Mouse (Mus musculus): ENCODE measurements around the gene Msh4. TPM values are rescaled to one million over a fixed set of nuclear protein-coding genes. Genes with fewer than 3 reads are reported as not detected.
"Not testable (repeated sequence)": the region's sequence is repeated elsewhere in the genome, so short reads cannot be mapped to it uniquely, and the experiment has no call there.

The Msh4 gene
- polyA plus RNA-seq, 1 experiment from 2014 or later, result 0.08 TPM

DNA sequence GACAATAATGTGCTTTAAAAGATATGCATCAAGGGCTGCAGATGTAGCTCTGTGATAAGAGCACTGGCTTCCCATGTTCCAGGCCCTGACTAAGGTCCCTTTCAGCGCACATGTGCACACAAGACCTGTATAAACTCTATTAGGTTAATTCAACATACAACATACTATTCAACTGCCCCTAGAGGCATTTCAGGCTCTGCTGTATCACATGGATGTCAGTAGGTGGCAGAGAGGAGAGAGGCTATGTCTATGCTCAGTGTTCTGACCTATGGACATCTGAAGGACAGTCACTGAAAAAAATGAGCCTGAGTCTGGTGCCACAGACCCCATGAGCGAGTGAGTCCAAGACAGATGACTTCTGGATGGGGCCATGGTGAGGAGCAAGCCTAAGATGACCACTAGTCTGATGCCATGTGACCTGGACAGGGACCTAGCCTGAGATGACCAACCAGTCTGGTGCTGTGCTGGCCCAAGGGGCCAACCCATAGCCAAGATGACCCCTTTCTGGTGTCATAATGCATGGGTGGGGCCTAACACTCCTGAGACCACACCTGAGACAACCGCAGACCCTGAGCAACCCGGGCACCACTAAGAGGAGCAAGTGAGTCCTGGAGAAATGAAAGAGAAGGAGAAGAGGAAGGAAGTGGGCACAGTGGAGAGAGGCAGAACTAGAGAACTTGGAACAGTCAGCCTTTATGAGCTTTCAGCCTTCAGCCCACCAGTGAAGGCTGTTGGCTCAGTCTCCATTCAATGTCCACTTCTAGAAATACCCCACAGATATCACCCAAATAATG lies 41.1 kb downstream of the Msh4 start:
- 0 out of 2 replicates have a peak, but pooled peaks have one; percentile 19 for ATAC-seq (ENCODE audit: insufficient number of reproducible peaks, low FRiP score, low TSS enrichment, low read depth)
- Histone ChIP-seq H3K4me2 (no peak overlapping the region), H3K36me3 (no peaks in the 10 kb centered on the region), H3K27me3 (no peaks in the 10 kb centered on the region), H3K4me3 (no peak overlapping the region), H3K4me1 (no peaks in the 10 kb centered on the region), H3K27ac (no peak overlapping the region), H3K9me3 (no peaks in the 10 kb centered on the region), H3K9ac (no peak overlapping the region)
- WGBS, result 82% methylated on average over 4 of the region's 4 CpGs

DNA sequence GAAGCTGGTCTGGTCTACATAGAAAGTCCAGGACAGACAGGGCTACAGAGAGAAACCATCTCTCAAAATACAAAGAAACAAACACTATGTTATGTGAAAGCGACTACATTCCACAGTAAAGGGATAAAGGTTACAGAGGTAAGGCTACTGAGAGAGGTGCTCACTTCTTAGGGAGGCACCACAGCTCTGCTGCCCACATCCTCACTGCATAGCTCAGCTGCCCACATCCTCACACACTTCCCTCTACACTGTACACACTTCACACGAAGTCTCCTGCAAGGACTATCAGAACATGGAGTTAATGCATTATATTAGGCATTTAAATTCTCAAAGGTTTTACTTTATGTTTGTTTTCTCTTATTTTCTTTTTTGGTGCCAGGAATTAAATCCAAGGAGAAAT lies 42.1 kb downstream of the Msh4 start:
- Histone ChIP-seq H3K9me3 (no peaks in the 10 kb centered on the region), H3K9ac (no peak overlapping the region), H3K27me3 (no peaks in the 10 kb centered on the region), H3K36me3 (no peaks in the 10 kb centered on the region), H3K4me2 (no peak overlapping the region), H3K27ac (no peak overlapping the region), H3K4me1 (no peaks in the 10 kb centered on the region), H3K4me3 (no peak overlapping the region)
- WGBS, result 87% methylated on average over 2 of the region's 2 CpGs
- no peak for ATAC-seq (ENCODE audit: insufficient number of reproducible peaks, low FRiP score, low TSS enrichment, low read depth)

DNA sequence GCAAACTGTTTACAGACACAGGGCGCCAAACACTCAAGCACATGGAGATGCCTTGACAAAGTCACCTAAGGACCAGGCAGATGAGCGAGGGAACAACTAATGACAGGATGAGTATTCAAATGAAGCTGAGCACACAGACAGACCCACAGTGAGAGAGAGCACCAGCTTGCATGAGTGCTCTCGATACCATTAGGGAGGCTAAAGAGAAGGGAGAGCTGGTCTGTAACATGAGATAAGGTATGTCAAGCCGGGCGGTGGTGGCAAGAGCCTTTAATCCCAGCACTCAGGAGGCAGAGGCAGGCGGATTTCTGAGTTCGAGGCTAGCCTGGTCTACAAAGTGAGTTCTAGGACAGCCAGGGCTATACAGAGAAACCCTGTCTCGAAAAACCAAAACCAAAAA lies 45.5 kb downstream of the Msh4 start:
- H3K36me3 ChIP-seq; H3K9me3 ChIP-seq; H3K9ac ChIP-seq; H3K4me2 ChIP-seq; H3K27me3 ChIP-seq; H3K4me3 ChIP-seq; ATAC-seq (ENCODE audit: insufficient number of reproducible peaks, low FRiP score, low TSS enrichment, low read depth); H3K27ac ChIP-seq; H3K4me1 ChIP-seq: not testable (repeated sequence)
- 82% methylated on average over 8 of the region's 8 CpGs for WGBS

DNA sequence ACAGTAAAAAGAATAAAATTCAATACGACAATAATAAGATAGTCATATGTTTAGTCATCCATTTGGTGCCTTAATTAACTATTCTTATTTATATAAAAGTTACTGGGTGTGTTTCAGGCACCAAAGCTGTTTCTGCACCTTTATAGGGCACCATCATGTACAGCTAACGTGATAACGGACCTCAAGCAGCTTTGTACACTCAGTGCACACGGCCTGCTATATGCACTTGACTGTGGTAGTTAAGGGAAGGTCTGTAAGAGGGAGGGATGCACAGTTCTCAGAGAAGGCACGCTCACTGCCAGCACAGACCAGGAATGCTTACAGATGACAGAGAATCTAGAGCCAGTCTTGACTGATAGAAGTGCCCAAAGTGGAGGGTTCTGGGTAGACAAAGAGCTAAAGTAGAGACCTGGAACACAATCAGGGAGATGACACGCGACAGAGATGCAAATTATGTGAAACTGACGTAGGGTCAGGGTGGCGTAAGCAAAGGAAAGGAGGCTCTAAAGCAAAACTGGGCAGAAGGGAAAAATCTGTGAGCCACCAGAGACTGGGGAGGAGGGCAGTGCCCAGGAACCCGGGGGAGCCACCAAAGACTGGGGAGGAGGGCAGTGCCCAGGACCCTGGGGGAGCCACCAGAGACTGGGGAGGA lies 47.5 kb downstream of the Msh4 start:
- no peak overlapping the region for H3K4me2 ChIP-seq
- ATAC-seq (ENCODE audit: insufficient number of reproducible peaks, low FRiP score, low TSS enrichment, low read depth), result no peak
- WGBS, result 81% methylated on average over 10 of the region's 10 CpGs

DNA sequence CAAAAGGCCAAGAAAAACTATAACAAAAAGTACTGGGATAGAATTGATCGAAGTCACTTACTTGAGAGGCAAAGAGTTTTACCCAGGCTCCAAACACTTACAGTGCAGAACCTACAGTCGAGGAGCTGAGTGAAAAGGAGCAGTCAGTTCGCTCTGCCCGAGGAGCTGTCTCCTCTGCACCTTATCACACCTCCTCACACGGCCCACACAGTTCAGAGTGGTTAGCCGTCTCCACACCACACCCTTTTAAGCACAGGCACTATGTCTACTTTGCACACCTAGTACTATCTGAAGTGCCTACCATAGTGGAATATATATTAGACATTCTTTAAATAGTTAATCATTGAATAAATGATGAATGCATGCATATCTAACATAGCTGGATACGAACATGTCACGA lies 53.7 kb downstream of the Msh4 start:
- 0 out of 2 replicates have a peak, but pooled peaks cover 2% of the 10 kb centered on the region for H3K4me1 ChIP-seq
- no peak overlapping the region for H3K4me2 ChIP-seq
- no peaks in the 10 kb centered on the region for H3K36me3 ChIP-seq
- no peak overlapping the region for H3K27ac ChIP-seq
- no peak for ATAC-seq (ENCODE audit: insufficient number of reproducible peaks, low FRiP score, low TSS enrichment, low read depth)
- WGBS, result 66% methylated on average over 8 of the region's 8 CpGs
- H3K9ac ChIP-seq, result no peak overlapping the region
- no peak overlapping the region for H3K4me3 ChIP-seq
- no peaks in the 10 kb centered on the region for H3K27me3 ChIP-seq
- no peaks in the 10 kb centered on the region for H3K9me3 ChIP-seq

More for the DNA sequence above, 47.5 kb downstream of the Msh4 start:
- Histone ChIP-seq H3K27ac (no peak overlapping the region), H3K9ac (no peak overlapping the region), H3K4me1 (no peaks in the 10 kb centered on the region), H3K9me3 (no peaks in the 10 kb centered on the region), H3K36me3 (no peaks in the 10 kb centered on the region), H3K4me3 (no peak overlapping the region), H3K27me3 (no peaks in the 10 kb centered on the region)

DNA sequence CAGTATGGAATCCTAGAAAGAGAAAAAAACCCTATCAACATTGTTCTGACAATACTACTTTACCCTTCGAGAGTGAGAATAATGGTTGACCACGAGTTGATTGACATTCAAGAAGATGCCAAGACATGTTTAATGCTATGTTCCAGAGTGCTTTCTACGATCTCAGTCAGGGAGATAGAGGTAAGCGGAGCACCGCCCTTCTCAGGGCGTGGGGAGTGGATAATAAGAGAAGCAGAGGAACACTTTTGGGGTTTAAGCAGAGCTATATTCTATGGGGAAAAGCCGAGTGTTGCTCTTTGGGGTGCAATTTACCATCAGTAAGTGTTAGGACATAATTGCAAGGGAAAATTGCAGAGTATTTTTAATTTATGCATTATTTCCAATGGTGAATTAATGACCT lies 55.2 kb downstream of the Msh4 start:
- Histone ChIP-seq H3K27ac (no peak overlapping the region), H3K4me1 (0 out of 2 replicates have a peak, but pooled peaks cover 2% of the 10 kb centered on the region), H3K36me3 (no peaks in the 10 kb centered on the region), H3K4me3 (no peak overlapping the region), H3K9me3 (no peaks in the 10 kb centered on the region), H3K27me3 (no peaks in the 10 kb centered on the region), H3K9ac (no peak overlapping the region), H3K4me2 (no peak overlapping the region)
- 86% methylated on average over 7 of the region's 7 CpGs for WGBS
- ATAC-seq (ENCODE audit: insufficient number of reproducible peaks, low FRiP score, low TSS enrichment, low read depth), result no peak

DNA sequence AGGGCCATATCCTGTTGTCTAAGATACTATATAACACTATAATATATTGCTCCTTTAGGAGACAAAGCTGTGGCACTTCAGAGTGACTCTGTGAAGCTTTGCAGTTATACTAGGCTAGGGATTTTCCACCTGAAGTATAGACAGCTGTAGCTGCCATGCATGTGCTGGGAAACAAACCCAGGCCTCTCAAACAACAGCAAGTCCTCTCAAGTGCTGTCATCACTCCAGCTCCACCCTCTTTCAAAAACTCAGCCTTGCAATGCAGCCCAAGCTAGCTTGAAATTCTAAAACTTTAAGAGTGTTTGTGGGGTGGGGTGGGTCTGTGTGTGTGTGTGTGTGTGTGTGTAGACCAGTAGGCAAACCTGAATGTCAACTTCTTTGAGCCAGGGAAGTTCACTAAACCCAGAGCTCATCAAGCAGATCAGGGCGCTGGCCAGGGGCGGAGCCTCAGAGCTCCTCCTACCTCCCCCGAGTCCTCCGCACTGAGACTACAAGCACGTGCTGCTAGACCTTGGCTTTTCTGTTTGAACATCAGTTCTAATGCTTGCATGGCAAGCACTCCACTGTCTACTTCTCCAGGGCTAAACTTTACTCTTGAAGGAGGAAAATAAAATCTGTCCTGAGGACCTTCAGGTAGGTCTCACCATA lies 56.4 kb downstream of the Msh4 start:
- H3K9ac ChIP-seq, result no peak overlapping the region
- H3K27me3 ChIP-seq, result no peaks in the 10 kb centered on the region
- 0 out of 2 replicates have a peak, but pooled peaks have one; percentile 65 for ATAC-seq (ENCODE audit: insufficient number of reproducible peaks, low FRiP score, low TSS enrichment, low read depth)
- H3K36me3 ChIP-seq, result no peaks in the 10 kb centered on the region
- H3K27ac ChIP-seq, result no peak overlapping the region
- H3K4me3 ChIP-seq, result no peak overlapping the region
- H3K9me3 ChIP-seq, result no peaks in the 10 kb centered on the region
- H3K4me2 ChIP-seq, result 0 out of 2 replicates have a peak overlapping the region, but pooled peaks have one; percentile 10
- 9% methylated on average over 5 of the region's 5 CpGs for WGBS
- H3K4me1 ChIP-seq, result 0 out of 2 replicates have a peak, but pooled peaks cover 2% of the 10 kb centered on the region

DNA sequence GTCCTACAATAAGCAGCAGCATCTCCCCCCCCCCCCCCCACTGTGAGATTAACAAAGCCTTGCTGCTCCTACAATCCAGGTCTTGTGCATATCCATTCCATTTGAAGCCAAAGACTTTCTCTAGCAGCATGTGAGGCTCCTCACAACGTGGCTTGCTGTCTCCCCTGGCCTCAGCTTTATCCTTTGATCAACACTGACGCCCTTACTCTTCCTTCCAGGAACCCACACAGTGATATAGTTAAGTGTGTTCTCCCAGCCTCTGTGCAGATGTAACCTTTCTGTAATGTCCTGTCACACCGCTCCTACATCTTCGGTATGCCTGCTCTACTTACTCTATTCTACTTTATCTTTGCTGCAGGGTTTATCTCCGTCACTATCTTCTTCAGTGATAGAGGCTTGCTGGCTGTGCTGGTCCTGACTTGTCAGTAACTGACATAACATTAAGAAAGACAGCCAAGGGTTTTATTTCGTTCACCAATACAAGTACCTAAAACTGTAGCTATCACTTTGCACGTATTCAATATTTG lies 58.7 kb downstream of the Msh4 start:
- Histone ChIP-seq H3K36me3 (no peaks in the 10 kb centered on the region), H3K4me2 (no peak overlapping the region), H3K4me3 (no peak overlapping the region), H3K27ac (no peak overlapping the region), H3K9ac (no peak overlapping the region), H3K27me3 (no peaks in the 10 kb centered on the region), H3K4me1 (0 out of 2 replicates have a peak, but pooled peaks cover 2% of the 10 kb centered on the region), H3K9me3 (no peaks in the 10 kb centered on the region)
- WGBS, result 68% methylated on average over 7 of the region's 7 CpGs
- no peak for ATAC-seq (ENCODE audit: insufficient number of reproducible peaks, low FRiP score, low TSS enrichment, low read depth)

DNA sequence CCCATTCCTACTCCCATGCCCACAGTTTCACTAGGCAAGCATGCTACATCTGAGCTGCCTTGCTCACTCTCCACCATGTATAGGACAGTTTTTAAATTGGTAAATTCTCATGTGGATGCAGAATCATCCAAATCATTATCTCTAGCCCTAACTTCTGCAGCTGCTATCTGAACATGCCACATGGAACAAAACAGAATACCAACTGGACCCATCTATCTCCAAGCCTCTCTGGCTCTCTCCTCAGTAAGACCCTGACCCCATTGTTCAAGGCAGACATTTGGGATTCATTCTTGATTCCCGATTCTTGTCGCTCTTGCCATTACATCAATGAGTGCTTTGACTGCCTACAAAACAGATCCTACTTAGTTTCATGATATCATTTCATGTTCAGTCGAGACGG lies 59.8 kb downstream of the Msh4 start:
- Histone ChIP-seq H3K4me2 (no peak overlapping the region), H3K9me3 (no peaks in the 10 kb centered on the region), H3K27me3 (no peaks in the 10 kb centered on the region), H3K9ac (no peak overlapping the region), H3K4me1 (0 out of 2 replicates have a peak, but pooled peaks cover 2% of the 10 kb centered on the region), H3K27ac (no peak overlapping the region), H3K36me3 (no peaks in the 10 kb centered on the region), H3K4me3 (no peak overlapping the region)
- no peak for ATAC-seq (ENCODE audit: insufficient number of reproducible peaks, low FRiP score, low TSS enrichment, low read depth)
- 92% methylated on average over 4 of the region's 4 CpGs for WGBS

DNA sequence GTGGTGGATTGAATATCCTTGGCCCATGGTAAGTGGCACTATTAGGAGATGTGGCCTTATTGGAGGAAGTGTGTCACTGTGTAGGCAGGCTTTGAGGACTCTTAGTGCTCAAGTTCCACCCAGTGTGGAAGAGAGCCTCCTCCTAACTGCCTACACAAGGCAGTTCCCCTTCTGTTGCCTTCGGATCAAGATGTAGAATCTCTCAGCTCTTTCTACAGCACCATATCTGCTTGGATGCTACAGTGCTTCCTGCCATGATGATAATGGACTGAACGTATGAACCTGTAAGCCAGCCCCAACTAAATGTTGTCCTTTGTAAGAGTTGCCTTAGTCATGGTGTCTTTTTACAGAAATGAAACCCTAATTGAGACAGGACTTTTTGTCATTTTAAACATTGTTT lies 60.4 kb downstream of the Msh4 start:
- 0 out of 2 replicates have a peak, but pooled peaks cover 2% of the 10 kb centered on the region for H3K4me1 ChIP-seq
- no peak for ATAC-seq (ENCODE audit: insufficient number of reproducible peaks, low FRiP score, low TSS enrichment, low read depth)
- no peaks in the 10 kb centered on the region for H3K27me3 ChIP-seq
- no peak overlapping the region for H3K4me3 ChIP-seq
- H3K4me2 ChIP-seq, result no peak overlapping the region
- no peak overlapping the region for H3K27ac ChIP-seq
- no peaks in the 10 kb centered on the region for H3K9me3 ChIP-seq
- H3K36me3 ChIP-seq, result no peaks in the 10 kb centered on the region
- H3K9ac ChIP-seq, result no peak overlapping the region
- 82% methylated on average over 2 of the region's 2 CpGs for WGBS

DNA sequence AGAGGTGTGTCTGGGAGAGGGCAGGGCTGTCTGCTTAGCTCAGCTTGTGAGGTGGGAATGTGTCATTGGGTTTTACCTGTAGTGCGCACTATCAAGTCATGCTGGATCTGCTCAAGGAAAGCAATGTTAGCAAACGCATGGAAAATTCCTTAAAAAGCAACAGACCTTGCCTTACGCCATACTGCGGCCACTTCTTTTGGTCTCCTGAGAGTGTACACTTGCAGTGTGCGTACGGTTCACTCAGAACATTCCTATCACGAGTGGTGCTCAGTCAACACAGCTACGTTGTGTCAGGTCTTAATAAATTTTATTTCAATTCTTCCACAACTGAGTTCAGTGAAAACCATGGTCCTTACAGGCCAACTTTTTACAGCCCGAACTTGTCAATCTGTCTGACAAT lies 61.2 kb downstream of the Msh4 start:
- Histone ChIP-seq H3K4me2 (no peak overlapping the region), H3K36me3 (no peaks in the 10 kb centered on the region), H3K27me3 (no peaks in the 10 kb centered on the region), H3K4me3 (no peak overlapping the region), H3K27ac (no peak overlapping the region), H3K9ac (no peak overlapping the region), H3K9me3 (no peaks in the 10 kb centered on the region), H3K4me1 (0 out of 2 replicates have a peak, but pooled peaks cover 2% of the 10 kb centered on the region)
- ATAC-seq (ENCODE audit: insufficient number of reproducible peaks, low FRiP score, low TSS enrichment, low read depth), result no peak
- WGBS, result 87% methylated on average over 9 of the region's 9 CpGs

DNA sequence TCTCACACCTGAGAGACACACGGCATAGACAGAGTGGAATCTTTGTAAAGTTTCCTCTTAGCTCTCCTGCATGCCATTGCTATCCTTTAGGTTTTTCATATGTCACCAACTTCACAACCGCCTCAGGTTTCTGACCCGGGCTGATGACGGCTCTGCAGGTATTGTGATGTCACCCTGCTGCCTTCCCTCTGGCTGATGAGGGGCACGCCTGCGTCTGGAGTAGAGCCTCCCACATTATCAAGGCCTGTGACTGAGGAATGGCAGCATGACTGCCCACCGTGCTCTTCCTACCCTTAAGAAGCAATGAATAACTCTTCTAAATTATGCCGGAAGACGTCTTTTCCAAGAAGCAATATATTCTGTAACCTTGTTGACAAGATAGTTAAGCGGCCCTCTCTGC lies 61.9 kb downstream of the Msh4 start, which contains the start of gene Asb17:
Asb17 (plus strand) TSS at position 180 of the 400 bp plus-strand sequence.
- Histone ChIP-seq H3K36me3 (no peaks in the 10 kb centered on the region), H3K4me3 (no peak within 1 kb of the TSS), H3K4me2 (no peak within 1 kb of the TSS), H3K9ac (no peak within 1 kb of the TSS), H3K27ac (no peak within 1 kb of the TSS), H3K9me3 (no peaks in the 10 kb centered on the region), H3K4me1 (no peaks in the 10 kb centered on the region), H3K27me3 (no peaks in the 10 kb centered on the region)
- no peak for ATAC-seq (ENCODE audit: insufficient number of reproducible peaks, low FRiP score, low TSS enrichment, low read depth)
- 80% methylated on average over 10 of the region's 10 CpGs for WGBS
